Mouse (Mus musculus) midbrain, embryonic 12.5 days (tissue): Measurements from ENCODE around the gene Fam221a. TPM values are rescaled to one million over a fixed set of nuclear protein-coding genes. Genes with fewer than 3 reads are reported as not detected.

ENCODE experiments used
- ATAC-seq: fragments of 200-750 bp; cut with Nextera tagmentation; 2 replicates; pipeline ENCODE4 v1.8.0; 2017; ENCODE audit warnings: low read depth, moderate TSS enrichment, moderate library complexity; ENCODE audit not compliant: low FRiP score
- H3K27ac ChIP-seq: fragments of 300-500 bp; sonication (generic); replicated peaks from 2 replicates; pipeline ENCODE4 v1.5.1; 2016; ENCODE audit warnings: mild to moderate bottlenecking
- H3K27me3 ChIP-seq: fragments of 300-500 bp; sonication (generic); 2 replicates; pipeline ENCODE4 v1.6.1; 2016; ENCODE audit warnings: mild to moderate bottlenecking
- H3K36me3 ChIP-seq: fragments of 300-500 bp; sonication (generic); 2 replicates; pipeline ENCODE4 v1.6.1; 2016
- H3K4me1 ChIP-seq: fragments of 300-500 bp; sonication (generic); 2 replicates; pipeline ENCODE4 v1.6.1; 2016
- H3K4me2 ChIP-seq: fragments of 300-500 bp; sonication (generic); replicated peaks from 2 replicates; pipeline ENCODE4 v1.6.1; 2016; ENCODE audit warnings: mild to moderate bottlenecking, moderate library complexity
- H3K4me3 ChIP-seq: fragments of 300-500 bp; sonication (generic); 2 replicates; pipeline ENCODE4 v1.5.1; 2016; ENCODE audit warnings: mild to moderate bottlenecking
- H3K9ac ChIP-seq: fragments of 300-500 bp; sonication (generic); replicated peaks from 2 replicates; pipeline ENCODE4 v1.6.1; 2016; ENCODE audit warnings: mild to moderate bottlenecking, moderate library complexity
- H3K9me3 ChIP-seq: fragments of 300-500 bp; sonication (generic); 2 replicates; pipeline ENCODE4 v1.6.1; 2016; ENCODE audit warnings: mild to moderate bottlenecking
- WGBS: fragments of 180-500 bp; shearing (Covaris S2); methylation state at CpG from one replicate; pipeline ENCODE4 v1.1.7; 2016; 5-methylcytosine and 5-hydroxymethylcytosine counted together
- polyA plus RNA-seq: library from polyadenylated mRNA; unstranded; fragments of >200 nt; fragmentation: Nextera tagmentation; extraction: Ambion mirVana; gene quantifications from 2 replicates; pipeline ENCODE4 v1.2.1, GENCODE M21; 2016

Fam221a gene
- polyA plus RNA-seq, 1 experiment from 2014 or later = 4.2 TPM

GRCm38 (mm10) chr6:49338566-49338965 is 29.0 kb upstream of the Fam221a start:
- WGBS = 13% methylated on average over 9 of the region's 9 CpGs
- Histone ChIP-seq H3K9ac (no peak overlapping the region), H3K27me3 (no peaks in the 10 kb centered on the region), H3K36me3 (no peaks in the 10 kb centered on the region), H3K27ac (no peak overlapping the region), H3K4me1 (no peaks in the 10 kb centered on the region), H3K4me2 (no peak overlapping the region), H3K9me3 (no peaks in the 10 kb centered on the region), H3K4me3 (no peak overlapping the region)
- ATAC-seq = no peak

GRCm38 (mm10) chr6:49339145-49339544 is 28.4 kb upstream of the Fam221a start:
- Histone ChIP-seq H3K36me3 (no peaks in the 10 kb centered on the region), H3K4me3 (no peak overlapping the region), H3K4me2 (no peak overlapping the region), H3K9me3 (no peaks in the 10 kb centered on the region), H3K27ac (no peak overlapping the region), H3K9ac (no peak overlapping the region), H3K27me3 (no peaks in the 10 kb centered on the region), H3K4me1 (no peaks in the 10 kb centered on the region)
- no peak for ATAC-seq
- 34% methylated on average over 6 of the region's 6 CpGs for WGBS

DNA sequence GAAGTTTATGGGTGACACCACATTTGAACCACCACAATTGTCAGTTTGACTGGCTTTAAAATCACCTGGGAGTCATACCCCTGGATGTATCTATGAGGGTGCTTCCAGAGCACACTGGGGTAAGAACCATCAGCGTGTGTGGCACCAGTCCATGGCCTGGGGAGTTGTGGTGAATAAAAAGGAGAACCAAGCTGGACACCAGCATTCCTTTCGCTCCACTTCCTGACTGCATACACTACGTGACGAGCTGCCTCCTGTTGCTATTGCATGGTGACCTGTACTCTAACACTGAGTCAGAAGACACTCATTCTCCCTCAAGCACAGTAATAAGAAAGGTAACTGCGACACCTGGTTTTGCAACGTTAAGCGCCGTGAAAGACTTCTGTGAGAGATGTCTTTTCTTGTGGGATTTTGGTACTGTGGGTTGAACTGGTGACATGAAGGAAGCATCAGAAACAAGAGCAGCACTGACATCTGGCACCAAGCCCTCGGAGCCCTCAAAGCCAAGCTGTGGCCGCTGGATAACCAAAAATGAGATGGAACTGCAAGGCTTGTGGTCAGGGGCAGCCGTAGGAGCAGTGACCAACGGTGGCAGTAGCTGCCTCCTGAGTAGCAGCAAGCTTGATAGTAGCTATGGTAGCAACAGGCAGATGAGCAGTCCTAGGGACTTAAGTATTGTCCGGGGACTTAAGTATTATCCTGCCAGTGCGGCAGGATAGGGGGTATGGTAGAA is 23.6 kb upstream of the Fam221a start:
- H3K4me3 ChIP-seq = no peak overlapping the region
- no peaks in the 10 kb centered on the region for H3K27me3 ChIP-seq
- H3K36me3 ChIP-seq = no peaks in the 10 kb centered on the region
- no peak overlapping the region for H3K9ac ChIP-seq
- no peak overlapping the region for H3K27ac ChIP-seq
- ATAC-seq = no peak
- 79% methylated on average over 14 of the region's 14 CpGs for WGBS
- no peak overlapping the region for H3K4me2 ChIP-seq
- H3K9me3 ChIP-seq = no peaks in the 10 kb centered on the region
- H3K4me1 ChIP-seq = no peaks in the 10 kb centered on the region

- WGBS = 89% methylated on average over 7 of the region's 7 CpGs
- no peak for ATAC-seq
These were observed 17.7 kb upstream of the Fam221a start for GRCm38 (mm10) chr6:49349826-49350225.

GRCm38 (mm10) chr6:49354613-49355012 is 12.9 kb upstream of the Fam221a start:
- 91% methylated on average over 3 of the region's 3 CpGs for WGBS
- H3K4me2 ChIP-seq = no peak overlapping the region

More at GRCm38 (mm10) chr6:49349826-49350225, 17.7 kb upstream of the Fam221a start:
- Histone ChIP-seq H3K4me1 (no peaks in the 10 kb centered on the region), H3K27ac (no peak overlapping the region), H3K9me3 (no peaks in the 10 kb centered on the region), H3K9ac (no peak overlapping the region), H3K4me3 (no peak overlapping the region), H3K27me3 (no peaks in the 10 kb centered on the region), H3K4me2 (no peak overlapping the region), H3K36me3 (no peaks in the 10 kb centered on the region)

GRCm38 (mm10) chr6:49355171-49355570 is 12.4 kb upstream of the Fam221a start:
- H3K4me2 ChIP-seq = no peak overlapping the region
- ATAC-seq = no peak
- no peak overlapping the region for H3K27ac ChIP-seq
- H3K36me3 ChIP-seq = no peaks in the 10 kb centered on the region
- WGBS = 60% methylated on average over 4 of the region's 4 CpGs
- H3K9me3 ChIP-seq = no peaks in the 10 kb centered on the region
- no peaks in the 10 kb centered on the region for H3K27me3 ChIP-seq
- no peak overlapping the region for H3K4me3 ChIP-seq
- H3K4me1 ChIP-seq = no peaks in the 10 kb centered on the region
- no peak overlapping the region for H3K9ac ChIP-seq

More at GRCm38 (mm10) chr6:49354613-49355012, 12.9 kb upstream of the Fam221a start:
- ATAC-seq = no peak
- H3K36me3 ChIP-seq = no peaks in the 10 kb centered on the region
- no peaks in the 10 kb centered on the region for H3K9me3 ChIP-seq
- H3K4me3 ChIP-seq = no peak overlapping the region
- H3K4me1 ChIP-seq = no peaks in the 10 kb centered on the region
- H3K9ac ChIP-seq = no peak overlapping the region
- no peaks in the 10 kb centered on the region for H3K27me3 ChIP-seq
- H3K27ac ChIP-seq = no peak overlapping the region

DNA sequence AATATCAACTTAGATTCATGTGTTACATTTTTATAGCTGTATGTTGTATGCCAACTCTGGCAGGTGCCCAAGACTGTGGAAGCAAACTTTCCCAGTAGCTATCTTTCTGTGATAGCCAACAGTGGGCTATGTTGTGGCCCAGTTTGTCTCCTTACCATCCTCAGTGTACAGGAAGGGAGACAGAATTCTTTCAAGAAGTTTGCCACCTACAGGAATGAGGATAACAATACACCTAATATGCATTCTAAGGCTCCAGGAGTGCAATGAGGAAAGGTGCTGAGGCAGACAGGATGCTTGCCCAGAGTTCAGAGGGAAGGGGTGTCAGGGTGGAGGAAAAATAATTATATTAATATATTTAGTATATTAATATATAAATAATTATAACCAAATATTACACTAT is 7.1 kb upstream of the Fam221a start:
- no peak overlapping the region for H3K9ac ChIP-seq
- no peak overlapping the region for H3K4me3 ChIP-seq
- H3K36me3 ChIP-seq = no peaks in the 10 kb centered on the region
- H3K4me1 ChIP-seq = no peaks in the 10 kb centered on the region
- no peaks in the 10 kb centered on the region for H3K9me3 ChIP-seq
- no peak overlapping the region for H3K4me2 ChIP-seq
- no peaks in the 10 kb centered on the region for H3K27me3 ChIP-seq
- ATAC-seq = no peak
- H3K27ac ChIP-seq = no peak overlapping the region

GRCm38 (mm10) chr6:49368212-49368611 is 673 bp downstream of the Fam221a start:
- ATAC-seq = no peak
- Histone ChIP-seq H3K27ac (no peak overlapping the region), H3K4me3 (peak overlapping the region; percentile 57), H3K36me3 (no peaks in the 10 kb centered on the region), H3K27me3 (no peaks in the 10 kb centered on the region), H3K9ac (no peak overlapping the region), H3K4me2 (peak overlapping the region; percentile 82), H3K4me1 (peaks cover 6% of the 10 kb centered on the region), H3K9me3 (no peaks in the 10 kb centered on the region)
- 47% methylated on average over 3 of the region's 3 CpGs for WGBS

DNA sequence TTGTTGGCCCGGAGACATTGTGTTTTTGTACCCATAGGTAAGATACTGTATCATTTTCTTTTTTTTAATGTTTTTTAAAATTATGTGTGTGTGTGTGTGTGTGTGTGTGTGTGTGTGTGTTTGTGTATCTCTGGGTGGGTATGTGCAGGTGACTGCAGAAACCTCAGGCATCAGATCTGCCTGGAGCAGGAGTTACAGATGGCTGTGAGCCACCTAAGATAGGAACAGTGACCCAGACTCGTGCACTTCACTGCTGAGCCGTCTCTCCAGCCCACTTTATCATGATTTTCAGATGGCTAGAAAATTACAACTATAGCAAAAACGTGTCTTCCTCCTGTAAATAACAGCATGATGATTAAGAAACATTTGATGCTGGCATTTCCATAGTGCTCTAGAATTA is 5.2 kb downstream of the Fam221a start:
- 91% methylated on average over 4 of the region's 4 CpGs for WGBS
- no peak for ATAC-seq
- Histone ChIP-seq H3K36me3 (no peaks in the 10 kb centered on the region), H3K9ac (no peak overlapping the region), H3K4me1 (peaks cover 6% of the 10 kb centered on the region), H3K27me3 (no peaks in the 10 kb centered on the region), H3K27ac (no peak overlapping the region), H3K9me3 (no peaks in the 10 kb centered on the region), H3K4me2 (no peak overlapping the region), H3K4me3 (no peak overlapping the region)

- H3K4me3 ChIP-seq = no peak overlapping the region
- no peak for ATAC-seq
- H3K4me2 ChIP-seq = no peak overlapping the region
- H3K9me3 ChIP-seq = no peaks in the 10 kb centered on the region
- no peaks in the 10 kb centered on the region for H3K4me1 ChIP-seq
- H3K9ac ChIP-seq = no peak overlapping the region
- H3K36me3 ChIP-seq = no peaks in the 10 kb centered on the region
- WGBS = 79% methylated on average over 2 of the region's 2 CpGs
- H3K27me3 ChIP-seq = no peaks in the 10 kb centered on the region
- H3K27ac ChIP-seq = no peak overlapping the region
These were observed 6.4 kb downstream of the Fam221a start for GRCm38 (mm10) chr6:49373943-49374342.

DNA sequence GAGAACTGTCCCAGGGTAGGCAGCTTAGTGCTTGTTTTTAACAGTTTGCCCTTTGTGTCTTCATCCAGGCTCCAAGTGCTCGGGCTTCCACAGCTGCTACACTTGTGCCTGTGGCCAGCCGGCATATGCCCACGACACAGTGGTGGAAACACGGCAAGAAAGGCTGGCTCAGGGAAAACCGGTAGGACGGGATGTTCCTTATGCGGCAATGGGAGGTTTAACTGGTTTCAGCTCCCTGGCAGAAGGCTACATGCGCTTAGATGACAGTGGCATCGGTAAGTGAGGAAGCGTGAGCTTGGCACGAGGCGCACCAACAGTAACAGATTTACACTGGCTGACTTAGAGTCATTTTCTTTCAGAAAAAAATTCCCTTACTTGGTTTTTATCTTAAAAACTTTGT is 10.8 kb downstream of the Fam221a start:
- no peaks in the 10 kb centered on the region for H3K4me1 ChIP-seq
- H3K27me3 ChIP-seq = no peaks in the 10 kb centered on the region
- no peak for ATAC-seq
- no peaks in the 10 kb centered on the region for H3K36me3 ChIP-seq
- no peak overlapping the region for H3K4me3 ChIP-seq
- 72% methylated on average over 12 of the region's 12 CpGs for WGBS
- no peak overlapping the region for H3K4me2 ChIP-seq
- no peaks in the 10 kb centered on the region for H3K9me3 ChIP-seq
- H3K9ac ChIP-seq = no peak overlapping the region
- H3K27ac ChIP-seq = no peak overlapping the region

DNA sequence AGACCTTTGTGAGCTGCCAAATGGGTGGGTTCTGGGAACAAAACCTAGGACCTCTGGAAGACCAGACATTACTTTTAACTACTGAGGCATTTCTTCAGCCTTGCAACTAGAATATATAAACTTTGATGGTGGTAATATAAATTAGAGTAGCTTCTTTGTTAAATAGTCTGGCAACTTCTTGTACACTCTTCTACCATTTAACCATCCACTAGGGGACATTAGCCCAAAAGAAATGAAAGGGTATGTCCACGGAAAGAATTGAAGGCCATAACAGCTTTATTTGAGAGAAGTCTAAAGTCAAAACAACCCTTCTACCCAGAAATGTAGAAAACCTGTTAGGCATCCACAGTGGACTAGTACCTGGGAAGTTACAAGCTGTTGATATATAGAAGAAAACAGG is 26.7 kb downstream of the Fam221a start:
- H3K4me1 ChIP-seq = no peaks in the 10 kb centered on the region
- no peaks in the 10 kb centered on the region for H3K36me3 ChIP-seq
- 68% methylated on average over 1 of the region's 1 CpGs for WGBS
- H3K27me3 ChIP-seq = no peaks in the 10 kb centered on the region
- H3K4me3 ChIP-seq = no peak overlapping the region
- no peak overlapping the region for H3K27ac ChIP-seq
- H3K9ac ChIP-seq = no peak overlapping the region
- H3K4me2 ChIP-seq = no peak overlapping the region
- no peak for ATAC-seq
- H3K9me3 ChIP-seq = no peaks in the 10 kb centered on the region

- H3K36me3 ChIP-seq = no peaks in the 10 kb centered on the region
- H3K27ac ChIP-seq = no peak within 1 kb of the TSS
- H3K4me1 ChIP-seq = no peaks in the 10 kb centered on the region
- H3K4me2 ChIP-seq = no peak within 1 kb of the TSS
- H3K9ac ChIP-seq = no peak within 1 kb of the TSS
- H3K9me3 ChIP-seq = no peaks in the 10 kb centered on the region
- H3K4me3 ChIP-seq = no peak within 1 kb of the TSS
- no peaks in the 10 kb centered on the region for H3K27me3 ChIP-seq
- WGBS = 89% methylated on average over 34 of the region's 34 CpGs
- no peak for ATAC-seq
These were observed 27.8 kb downstream of the Fam221a start, which contains the start of gene Stk31 for GRCm38 (mm10) chr6:49395316-49395715. Gene Stk31 (plus strand): TSS chr6:49395604.
